Mouse (Mus musculus) small intestine, adult 2 months (tissue): Measurements from ENCODE around the gene Map2k5.

Experiments used
- CTCF ChIP-seq: fragments of 200-500 bp; IDR thresholded peaks from 2 replicates; pipeline ENCODE4 v1.5.1; 2012; ENCODE audit warnings: low read depth, mild to moderate bottlenecking, control low read depth, inconsistent platforms, low read length, moderate library complexity, mixed read lengths; ENCODE audit not compliant: insufficient replicate concordance, insufficient read length; ENCODE audit errors: extremely low read depth
- POLR2A ChIP-seq: fragments of 200-500 bp; IDR thresholded peaks from 2 replicates; pipeline ENCODE4 v1.6.1; 2012; ENCODE audit warnings: low read depth, mild to moderate bottlenecking, control low read depth, inconsistent platforms, low read length, moderate library complexity

GRCm38 (mm10) chr9:63284392-63284791, 93.3 kb downstream of the Map2k5 start:
- TF ChIP-seq POLR2A = no peak
- no peak for TF ChIP-seq CTCF
